In the genomic region with DNA sequence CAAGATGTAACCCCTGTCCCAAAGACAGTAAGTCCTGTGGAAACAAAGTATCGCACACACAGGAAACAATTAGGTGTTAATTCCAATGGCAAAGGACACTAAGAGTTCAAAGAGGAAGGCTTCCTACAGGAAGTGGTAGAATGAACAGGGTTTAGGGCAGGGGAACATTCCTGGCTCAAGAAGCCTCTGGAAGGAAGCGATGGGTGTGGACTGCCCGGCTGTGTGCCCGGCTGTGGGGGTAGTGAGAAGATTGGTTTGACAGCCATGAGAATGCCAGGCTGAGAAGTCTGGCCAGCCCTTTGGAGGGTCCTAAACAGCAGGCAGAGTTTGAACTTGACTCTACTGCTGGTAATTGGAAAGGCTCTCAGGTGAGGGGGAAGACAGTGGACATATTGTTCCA, we compare ENCODE assay signal across 19 mouse cellular contexts. TPM values are rescaled to one million over a fixed set of nuclear protein-coding genes. Genes with fewer than 3 reads are reported as not detected.
DNase-seq lines count a peak whose midpoint lies in the region; ATAC-seq lines count a peak whose summit lies in the region.
"Had no signal": no experiment of that assay in that cellular context is flagged by ENCODE, and none has a peak within 500 bp of the region (broad histone marks: within the 10 kb centered on the region; RNA-seq: fewer than 3 reads in every experiment).

No protein-coding gene starts in this region.

- peaks cover 67% of the 10 kb centered on the region for H3K4me1 ChIP-seq in heart, embryonic 13.5 days
- H3K4me1 ChIP-seq in embryonic facial prominence, embryonic 14.5 days (ENCODE audit: control insufficient read depth, insufficient read depth, low read length) = peaks cover 15% of the 10 kb centered on the region

- intact Hi-C loops in heart, postnatal 36 days (cut with DNase I) = no loop called here

- no peak overlapping the region for H3K4me3 ChIP-seq in heart, embryonic 13.5 days
- no peak overlapping the region for H3K4me3 ChIP-seq in embryonic facial prominence, embryonic 14.5 days (ENCODE audit: low read depth, low read length)
- H3K4me3 ChIP-seq: gastrocnemius, adult 2 months; hindbrain, embryonic 13.5 days had no signal

- H3K27me3 ChIP-seq in heart, embryonic 13.5 days (replicated peaks) = no peaks in the 10 kb centered on the region
- H3K27me3 ChIP-seq in embryonic facial prominence, embryonic 14.5 days (replicated peaks; ENCODE audit: control insufficient read depth, insufficient read depth, low read length) = no peaks in the 10 kb centered on the region
- H3K27me3 ChIP-seq: CH12.LX; hindbrain, embryonic 13.5 days; Patski had no signal

- WGBS in heart, embryonic 13.5 days = 57% methylated on average over 4 of the region's 4 CpGs
- 80% methylated on average over 4 of the region's 4 CpGs for WGBS in embryonic facial prominence, embryonic 14.5 days

- H3K36me3 ChIP-seq in heart, embryonic 13.5 days = peaks cover 79% of the 10 kb centered on the region
- peaks cover 100% of the 10 kb centered on the region for H3K36me3 ChIP-seq in embryonic facial prominence, embryonic 14.5 days (ENCODE audit: control insufficient read depth, insufficient read depth, low read length)

- ATAC-seq in heart, embryonic 13.5 days (ENCODE audit: extremely low read depth, insufficient number of reproducible peaks, low FRiP score, low TSS enrichment) = no peak
- ATAC-seq in embryonic facial prominence, embryonic 14.5 days (ENCODE audit: low read depth) = no peak
- ATAC-seq: activated CD4-positive, CD25-positive, alpha-beta regulatory T cell, adult 4 months; forebrain, embryonic 14.5 days; hindbrain, postnatal 0 days; Patski had no signal

- H3K4me2 ChIP-seq in heart, embryonic 13.5 days = no peak overlapping the region
- no peak overlapping the region for H3K4me2 ChIP-seq in embryonic facial prominence, embryonic 14.5 days (ENCODE audit: low read depth, low read length)
- H3K4me2 ChIP-seq: hindbrain, embryonic 13.5 days had no signal

- no peak for DNase-seq in heart, postnatal 36 days
- no peak for DNase-seq in embryonic facial prominence, embryonic 14.5 days (ENCODE audit: low spot score)
- DNase-seq in lung, postnatal 10 days = peak; percentile 57
- peak; percentile 36 to 50 for DNase-seq in lung, postnatal 4 days
- no peak for DNase-seq in spleen, adult 18-20 months
- DNase-seq: adrenal gland, postnatal 14 days; cerebellum, adult 11-12 months; cerebellum, adult 9-10 months; gastrocnemius, adult 2 months; gastrocnemius, postnatal 36 days; heart, adult 11 months; heart, postnatal 10 days had no signal

- 0 out of 2 replicates have a peak overlapping the region, but pooled peaks have one; percentile 36 for H3K27ac ChIP-seq in heart, embryonic 13.5 days (replicated peaks)
- H3K27ac ChIP-seq in embryonic facial prominence, embryonic 14.5 days (replicated peaks; ENCODE audit: low read depth, low read length) = 0 out of 2 replicates have a peak overlapping the region, but pooled peaks have one; percentile 8
- H3K27ac ChIP-seq: gastrocnemius, adult 2 months; hindbrain, embryonic 13.5 days; hindbrain, postnatal 0 days had no signal

- H3K9me3 ChIP-seq in heart, embryonic 13.5 days = no peaks in the 10 kb centered on the region
- H3K9me3 ChIP-seq in embryonic facial prominence, embryonic 14.5 days (ENCODE audit: control insufficient read depth, low read length) = no peaks in the 10 kb centered on the region
- H3K9me3 ChIP-seq: hindbrain, embryonic 13.5 days had no signal

- H3K9ac ChIP-seq in heart, embryonic 13.5 days = peak overlapping the region; percentile 29; the same call in 1 of the 2 replicates
- H3K9ac ChIP-seq in embryonic facial prominence, embryonic 14.5 days (ENCODE audit: low read depth, low read length) = no peak overlapping the region
- H3K9ac ChIP-seq: hindbrain, embryonic 13.5 days had no signal

RNA-seq across cellular contexts. Expression of a gene that starts 15.1 kb away (rescaled TPM):
- polyA plus RNA-seq in heart, embryonic 13.5 days (2015; fragmentation: Nextera tagmentation; extraction: Ambion mirVana) = 15.5 and 16.9 TPM in 2 replicates
- total RNA-seq in heart, postnatal 36 days (2021) = 1 to 10 TPM; 5.7 to 7.5 TPM
- polyA plus RNA-seq in embryonic facial prominence, embryonic 14.5 days (2014; fragmentation: Nextera tagmentation; extraction: Ambion mirVana) = 28.4 and 31.8 TPM in 2 replicates
- total RNA-seq: CH12.LX had no signal
- polyA plus RNA-seq: activated CD4-positive, CD25-positive, alpha-beta regulatory T cell, adult 4 months had no signal

Comparison
In these comparisons a context has a peak if more than half of its experiments do, and no peak if none do; other contexts are left out.
1. DNase-seq: peak in lung, postnatal 10 days (single experiment) and lung, postnatal 4 days (2 of 2); none in heart, postnatal 36 days (0 of 2), embryonic facial prominence, embryonic 14.5 days (single experiment) and spleen, adult 18-20 months (0 of 2).